Mouse (Mus musculus): ENCODE data around the gene Jmjd1c.

Jmjd1c gene

GRCm38 (mm10) chr10:67253115-67253514, 157.2 kb downstream of the Jmjd1c start:
- DNase-seq, result no peak

GRCm38 (mm10) chr10:67264852-67265251, 168.9 kb downstream of the Jmjd1c start:
- DNase-seq, result peak; percentile 75

- no peak for DNase-seq
Observed at GRCm38 (mm10) chr10:67275916-67276315, 180.0 kb downstream of the Jmjd1c start.

- no peak for DNase-seq
Observed at GRCm38 (mm10) chr10:67281852-67282251, 185.9 kb downstream of the Jmjd1c start.

GRCm38 (mm10) chr10:67282531-67282930, 186.6 kb downstream of the Jmjd1c start:
- DNase-seq, result no peak

- no peak for DNase-seq
Observed at GRCm38 (mm10) chr10:67283516-67283915, 187.6 kb downstream of the Jmjd1c start.

GRCm38 (mm10) chr10:67284311-67284710, 188.4 kb downstream of the Jmjd1c start:
- no peak for DNase-seq

GRCm38 (mm10) chr10:67284761-67285175, 188.8 kb downstream of the Jmjd1c start:
- no peak for DNase-seq

- peak; percentile 96 for DNase-seq
Observed at GRCm38 (mm10) chr10:67285176-67285814, 189.4 kb downstream of the Jmjd1c start, which contains the start of gene Nrbf2. Gene Nrbf2 (minus strand): TSS chr10:67285305.

GRCm38 (mm10) chr10:67287877-67288276, 192.0 kb downstream of the Jmjd1c start:
- DNase-seq, result no peak

GRCm38 (mm10) chr10:67290622-67291021, 194.7 kb downstream of the Jmjd1c start:
- no peak for DNase-seq

- DNase-seq, result no peak
Observed at GRCm38 (mm10) chr10:67291087-67291486, 195.2 kb downstream of the Jmjd1c start.

- DNase-seq, result no peak
Observed at GRCm38 (mm10) chr10:67295331-67295730, 199.4 kb downstream of the Jmjd1c start.

GRCm38 (mm10) chr10:67295938-67296466, 200.1 kb downstream of the Jmjd1c start:
- no peak for DNase-seq

- no peak for DNase-seq
Observed at GRCm38 (mm10) chr10:67296482-67297152, 200.7 kb downstream of the Jmjd1c start.

GRCm38 (mm10) chr10:67297175-67297855, 201.4 kb downstream of the Jmjd1c start:
- DNase-seq, result no peak

GRCm38 (mm10) chr10:67298856-67299255, 202.9 kb downstream of the Jmjd1c start:
- no peak for DNase-seq

- no peak for DNase-seq
Observed at GRCm38 (mm10) chr10:67299285-67299684, 203.4 kb downstream of the Jmjd1c start.

GRCm38 (mm10) chr10:67301046-67301445, 205.1 kb downstream of the Jmjd1c start:
- DNase-seq, result no peak

- DNase-seq, result no peak
Observed at GRCm38 (mm10) chr10:67302340-67302739, 206.4 kb downstream of the Jmjd1c start.
